Mouse (Mus musculus) gastrocnemius, postnatal 10 days (tissue): ENCODE data around the gene Milr1. TPM values are rescaled to one million over a fixed set of nuclear protein-coding genes. Genes with fewer than 3 reads are reported as not detected.
"Not testable (repeated sequence)": the region's sequence is repeated elsewhere in the genome, so short reads cannot be mapped to it uniquely, and the experiment has no call there.

Experiments
- DNase-seq: peaks from one replicate; pipeline ENCODE4 v3.0.0; 2021; ENCODE audit warnings: mixed read lengths
- total RNA-seq, 2 experiments: library from RNA; stranded (reverse); gene quantifications; 2 replicates each; pipeline ENCODE4 v1.2.3; 2021

Gene Milr1
- total RNA-seq, 2 experiments from 2014 or later = 1.0 to 1.2 TPM

- no peak for DNase-seq
Observed at GRCm38 (mm10) chr11:106730714-106731113, 20.3 kb upstream of the Milr1 start.

- DNase-seq = no peak
Observed at GRCm38 (mm10) chr11:106736614-106737013, 14.4 kb upstream of the Milr1 start.

DNA sequence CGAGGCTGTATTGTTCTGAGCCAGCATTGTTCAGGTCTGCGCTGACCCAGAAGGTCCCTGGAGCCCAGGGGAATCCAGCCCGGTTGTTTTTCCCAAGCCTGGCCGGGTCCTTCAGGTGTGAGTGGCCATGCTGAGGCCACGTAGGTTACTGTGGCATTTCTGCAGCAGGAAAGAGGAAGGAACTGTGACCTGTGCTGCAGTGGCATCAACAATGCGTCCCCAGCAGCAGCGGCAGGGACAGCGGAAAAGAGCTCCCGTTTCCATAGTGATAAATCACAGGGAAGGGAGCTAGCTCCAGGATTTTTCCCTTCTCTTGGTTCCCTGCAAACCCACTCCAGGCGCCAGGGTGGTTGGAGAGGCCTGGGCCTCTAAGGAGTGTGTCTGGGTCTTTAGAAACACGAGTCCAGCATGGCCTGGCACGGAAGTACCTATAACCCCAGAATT, 13.8 kb upstream of the Milr1 start:
- DNase-seq = no peak

DNA sequence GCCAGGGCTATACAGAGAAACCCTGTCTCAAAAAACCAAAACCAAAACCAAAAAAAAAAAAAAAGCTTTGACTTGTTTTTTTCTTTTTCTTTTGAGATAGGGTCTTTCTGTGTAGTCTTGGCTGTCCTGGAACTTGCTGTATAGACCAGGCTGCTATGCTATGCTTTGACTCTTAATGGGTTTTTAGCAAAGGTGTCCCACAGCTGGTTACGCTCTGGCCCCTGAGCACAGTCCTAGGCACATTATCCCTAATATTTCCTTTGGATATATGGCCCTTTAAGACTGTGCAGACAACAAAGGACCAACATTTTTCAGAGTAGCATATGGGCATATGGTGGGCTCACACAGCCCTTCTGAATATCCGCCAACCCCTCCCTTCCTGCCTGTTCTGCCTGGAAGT, 11.9 kb upstream of the Milr1 start:
- DNase-seq = no peak

DNA sequence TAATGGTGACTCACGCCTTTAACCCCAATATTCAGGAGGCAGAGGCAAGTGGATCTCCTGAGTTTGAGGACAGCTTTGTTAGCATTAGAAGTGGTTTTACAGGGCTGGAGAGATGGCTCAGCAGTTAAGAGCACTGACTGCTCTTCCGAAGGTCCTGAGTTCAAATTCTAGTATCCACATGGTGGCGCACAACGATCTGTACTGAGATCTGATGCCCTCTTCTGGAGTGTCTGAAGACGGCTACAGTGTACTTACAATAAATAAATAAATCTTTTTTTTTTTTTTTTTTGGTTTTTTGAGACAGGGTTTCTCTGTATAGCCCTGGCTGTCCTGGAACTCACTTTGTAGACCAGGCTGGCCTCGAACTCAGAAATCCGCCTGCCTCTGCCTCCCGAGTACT, 10.3 kb upstream of the Milr1 start:
- DNase-seq = not testable (repeated sequence)

DNA sequence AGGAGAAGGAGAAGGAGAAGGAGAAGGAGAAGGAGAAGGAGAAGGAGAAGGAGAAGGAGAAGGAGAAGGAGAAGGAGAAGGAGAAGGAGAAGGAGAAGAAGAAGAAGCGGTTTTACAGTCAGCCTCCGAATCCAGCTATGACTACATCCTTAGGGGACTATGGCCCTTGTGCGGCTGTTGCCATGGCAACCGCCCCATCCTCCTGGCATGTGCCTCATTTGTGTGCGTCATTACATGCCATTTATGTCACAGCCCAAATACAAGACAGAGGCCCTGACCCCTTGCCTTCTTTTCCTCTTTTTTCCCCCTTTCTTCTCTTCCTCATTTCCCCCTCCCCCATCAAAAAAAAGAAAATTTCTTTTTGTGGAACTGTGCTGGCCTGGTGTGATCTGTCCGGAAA, 9.8 kb upstream of the Milr1 start:
- no peak for DNase-seq

GRCm38 (mm10) chr11:106741826-106742225, 9.2 kb upstream of the Milr1 start:
- DNase-seq = no peak

GRCm38 (mm10) chr11:106742388-106742841, 8.6 kb upstream of the Milr1 start:
- no peak for DNase-seq

GRCm38 (mm10) chr11:106744949-106745348, 6.1 kb upstream of the Milr1 start:
- DNase-seq = no peak

DNA sequence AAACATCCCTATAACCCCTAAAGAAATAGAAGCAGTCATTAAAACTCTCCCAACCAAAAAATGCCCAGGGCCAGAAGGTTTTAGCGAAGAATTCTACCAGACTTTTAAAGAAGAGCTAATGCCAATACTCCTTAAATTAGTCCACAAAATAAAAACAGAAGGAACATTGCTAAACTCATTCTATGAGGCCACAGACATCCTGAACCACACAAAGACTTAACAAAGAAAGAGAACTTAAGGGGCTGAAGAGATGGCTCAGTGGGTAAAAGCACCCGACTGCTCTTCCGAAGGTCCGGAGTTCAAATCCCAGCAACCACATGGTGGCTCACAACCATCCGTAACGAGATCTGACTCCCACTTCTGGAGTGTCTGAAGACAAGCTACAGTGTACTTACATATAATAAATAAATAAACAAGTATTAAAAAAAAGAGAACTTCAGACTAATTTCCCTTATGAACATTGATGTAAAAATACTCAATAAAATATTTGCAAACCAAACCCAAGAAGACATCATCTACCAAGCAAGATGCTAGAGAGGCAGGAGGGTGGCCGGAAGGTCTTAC, 1.4 kb upstream of the Milr1 start:
- not testable (repeated sequence) for DNase-seq

DNA sequence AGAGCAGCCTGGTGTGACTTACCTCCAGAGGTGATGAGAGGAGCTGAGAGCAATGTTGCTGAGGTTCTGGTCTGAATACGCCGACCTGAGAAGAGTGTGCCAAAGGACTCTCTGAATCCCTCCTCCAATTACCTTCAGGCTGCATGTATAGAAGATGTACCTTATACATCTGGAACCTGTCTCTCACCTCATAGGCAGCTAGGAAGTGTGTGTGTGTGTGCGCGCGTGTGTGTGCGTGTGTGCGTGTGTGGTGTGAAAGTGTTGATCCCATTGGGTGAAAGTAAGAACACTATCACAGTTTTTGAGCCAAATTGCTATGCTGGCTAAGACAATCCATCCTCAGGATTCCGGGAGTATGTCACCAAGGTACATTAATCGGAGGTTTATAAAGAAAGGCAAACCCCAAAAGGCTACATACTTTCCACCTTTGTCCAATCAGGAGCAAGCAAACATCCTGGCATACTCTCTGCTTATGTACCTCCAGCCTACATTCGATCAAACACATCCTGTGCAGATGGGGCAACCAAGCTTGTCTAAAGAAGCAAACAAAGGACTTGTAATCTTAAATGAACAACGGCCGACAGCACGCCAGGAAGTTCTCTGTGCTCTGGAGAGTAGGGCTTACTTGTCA, 790 bp upstream of the Milr1 start, which contains the start of gene Pecam1:
Pecam1 (minus strand) TSS at position 508 of the 631 bp plus-strand sequence.
- DNase-seq = no peak

DNA sequence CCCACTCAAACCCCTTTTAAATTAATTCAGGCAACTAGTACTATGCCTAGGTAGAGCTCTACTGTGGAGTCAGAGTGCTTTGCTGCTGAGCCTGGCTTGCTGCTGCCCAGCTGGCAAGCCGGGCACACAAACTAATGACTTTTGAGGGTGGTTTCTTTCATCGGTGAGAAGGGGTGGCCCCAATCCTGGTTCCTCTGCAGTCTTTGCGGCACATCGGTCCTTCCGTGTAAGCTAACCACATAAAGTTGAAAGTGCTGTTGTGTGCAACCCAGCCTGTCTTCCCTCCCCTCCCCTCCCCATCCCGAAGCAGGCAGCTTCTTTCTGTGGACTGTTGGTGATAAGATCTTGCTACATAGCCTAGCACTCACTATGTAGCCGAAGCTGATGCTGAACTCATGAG, 1.1 kb downstream of the Milr1 start:
- DNase-seq = no peak

- no peak for DNase-seq
Observed at GRCm38 (mm10) chr11:106753314-106753713, 2.3 kb downstream of the Milr1 start.

DNA sequence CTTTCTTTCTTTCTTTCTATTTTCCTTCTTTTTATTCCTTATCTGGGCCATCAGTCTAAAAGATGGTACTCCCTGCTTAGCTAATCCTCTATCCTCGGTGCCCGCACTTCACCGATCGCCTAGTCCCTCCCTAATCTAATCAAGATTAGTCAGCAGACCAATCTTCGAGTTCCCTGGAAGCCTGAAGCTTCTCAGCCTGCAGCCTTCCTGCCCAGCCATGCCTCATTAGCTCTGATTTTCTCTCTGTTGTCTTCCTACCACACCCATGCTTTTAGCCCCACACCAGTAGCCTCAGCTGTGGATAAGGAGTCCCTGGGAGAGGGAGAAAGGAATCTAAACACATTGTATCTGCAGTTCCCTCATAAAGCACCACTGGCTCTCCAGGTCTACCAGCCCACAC, 4.6 kb downstream of the Milr1 start:
- DNase-seq = no peak

GRCm38 (mm10) chr11:106759028-106759427, 8.0 kb downstream of the Milr1 start:
- no peak for DNase-seq

GRCm38 (mm10) chr11:106760511-106760910, 9.5 kb downstream of the Milr1 start:
- no peak for DNase-seq

- no peak for DNase-seq
Observed at GRCm38 (mm10) chr11:106762139-106762799, 11.2 kb downstream of the Milr1 start.

GRCm38 (mm10) chr11:106762800-106763185, 11.8 kb downstream of the Milr1 start:
- DNase-seq = no peak

DNA sequence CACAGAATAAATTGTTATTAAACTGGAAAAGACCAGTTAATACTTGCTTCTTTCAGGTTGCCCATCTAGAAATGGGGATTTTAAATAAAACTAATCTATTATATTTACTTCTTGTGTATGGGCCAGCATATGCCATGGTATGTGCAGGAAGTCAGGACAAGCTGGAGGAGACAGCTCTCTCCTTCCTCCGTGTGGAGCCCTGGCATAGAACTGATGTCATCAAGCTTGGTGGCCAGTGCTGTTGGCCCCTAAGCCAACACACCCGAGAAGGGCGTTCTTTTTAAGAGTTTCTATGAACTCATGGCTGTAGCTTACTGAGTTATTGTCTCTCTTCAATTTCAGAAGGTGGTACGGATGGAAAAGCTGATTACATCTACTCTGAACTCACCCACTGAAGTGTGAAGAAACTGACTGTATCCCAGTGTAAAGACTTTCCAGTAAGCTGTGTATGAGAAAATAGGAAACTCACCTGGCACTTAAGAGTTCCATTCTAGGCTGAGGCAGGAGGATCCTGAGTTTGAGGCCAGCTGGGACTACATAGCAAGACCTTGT, 15.7 kb downstream of the Milr1 start:
- no peak for DNase-seq

DNA sequence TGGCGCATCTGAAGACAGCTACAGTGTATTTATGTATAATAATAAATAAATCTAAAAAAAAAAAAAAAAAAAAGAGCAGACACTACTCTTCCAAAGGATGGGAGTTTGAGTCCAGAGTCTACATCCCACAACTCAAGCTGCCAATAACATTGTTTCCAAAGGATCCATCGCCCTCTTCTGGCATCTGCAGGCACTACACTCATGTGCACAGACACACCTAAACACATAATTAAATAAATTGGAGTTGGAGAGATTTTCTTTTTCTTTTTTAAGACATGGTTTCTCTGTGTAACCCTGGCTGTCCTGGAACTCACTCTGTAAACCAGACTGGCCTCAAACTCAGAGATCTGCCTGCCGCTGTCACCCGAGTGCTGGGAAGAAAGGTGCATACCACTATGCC, 16.5 kb downstream of the Milr1 start:
- DNase-seq = no peak

DNA sequence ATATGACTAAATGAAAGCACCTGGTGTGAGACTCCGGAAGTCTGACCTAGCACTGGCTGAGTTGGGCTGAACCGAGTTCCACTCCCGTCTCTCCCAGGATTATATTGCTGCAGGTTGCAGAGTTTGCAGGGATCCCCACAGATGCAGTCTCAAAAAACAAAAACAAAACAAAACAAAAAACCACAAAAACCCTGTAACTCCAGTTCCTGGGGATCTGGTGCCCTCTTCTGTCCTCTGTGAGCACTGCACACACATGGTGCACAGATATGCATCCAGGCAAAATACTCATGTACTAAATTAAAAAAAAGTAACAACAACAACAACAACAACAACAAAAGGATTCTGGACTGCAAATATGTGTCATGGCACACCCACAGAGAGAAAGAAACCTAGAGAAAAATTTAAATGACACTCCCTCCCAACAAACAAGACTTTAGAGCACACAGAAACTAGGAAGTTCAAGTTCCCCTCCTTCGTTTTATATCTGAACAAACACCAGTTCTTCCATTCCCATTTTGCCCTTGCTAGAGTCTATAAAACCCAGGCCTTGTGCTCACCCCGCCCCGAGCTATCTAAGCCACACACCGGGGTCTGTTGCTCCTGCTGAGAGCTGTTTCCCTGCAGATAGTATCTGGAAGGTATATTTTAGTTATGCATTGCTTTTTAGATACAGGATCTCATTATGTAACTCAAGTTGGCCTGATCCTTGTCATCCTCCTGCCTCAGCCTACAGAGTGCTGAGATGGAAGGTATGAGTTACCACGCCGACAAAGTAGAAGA, 19.4 kb downstream of the Milr1 start:
- no peak for DNase-seq

GRCm38 (mm10) chr11:106773061-106773460, 22.0 kb downstream of the Milr1 start:
- no peak for DNase-seq

GRCm38 (mm10) chr11:106776960-106777359, 25.9 kb downstream of the Milr1 start:
- DNase-seq = no peak
